8 mouse cellular contexts compared by ENCODE assay signal in the genomic region with DNA sequence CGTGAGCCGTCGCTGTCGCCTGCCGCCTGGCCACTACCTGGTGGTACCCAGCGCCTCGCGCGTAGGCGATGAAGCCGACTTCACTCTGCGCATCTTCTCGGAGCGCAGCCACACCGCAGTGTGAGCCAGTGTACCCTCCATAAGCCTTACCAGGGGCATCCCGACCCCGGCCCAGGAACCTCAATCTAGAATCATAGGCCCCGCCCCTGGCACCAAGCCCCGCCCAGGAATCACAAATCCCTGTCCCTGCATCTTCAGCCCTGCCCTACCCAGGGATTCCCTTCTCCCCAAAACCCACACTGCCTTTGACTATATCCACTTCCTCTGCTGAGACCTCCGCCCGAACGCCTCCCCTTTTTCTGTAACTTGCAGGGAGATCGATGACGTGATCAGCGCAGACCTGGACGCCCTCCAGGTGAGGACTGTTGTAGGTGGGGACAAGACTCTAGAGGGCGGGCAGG. TPM values are rescaled to one million over a fixed set of nuclear protein-coding genes. Genes with fewer than 3 reads are reported as not detected.
DNase-seq lines count a peak whose midpoint lies in the region; ATAC-seq and TF ChIP-seq lines count a peak whose summit lies in the region.

No protein-coding gene starts in this region.

- TF ChIP-seq CTCF in intestine, postnatal 0 days (IDR thresholded peaks at IDR 0.05; ENCODE audit: low read depth), result no peak

- H3K9ac ChIP-seq in intestine, postnatal 0 days (ENCODE audit: low read depth, low read length), result no peak overlapping the region

- ATAC-seq in cerebellum, adult (ENCODE audit: insufficient number of reproducible peaks, low FRiP score, low TSS enrichment), result peak; percentile 24; the same call in 1 of the 2 replicates
- ATAC-seq in megakaryocyte, adult 5-6 weeks (ENCODE audit: poor library complexity, severe bottlenecking), result no peak
- 0 out of 2 replicates have a peak, but pooled peaks have one; percentile 5 for ATAC-seq in intestine, postnatal 0 days

- peaks cover 49% of the 10 kb centered on the region for H3K4me1 ChIP-seq in megakaryocyte, embryonic 14.5 days
- H3K4me1 ChIP-seq in intestine, postnatal 0 days (replicated peaks; ENCODE audit: control insufficient read depth, insufficient read depth, low read length), result no peaks in the 10 kb centered on the region

- peak overlapping the region; percentile 64 for H3K4me3 ChIP-seq in megakaryocyte, embryonic 14.5 days (replicated peaks)
- peak overlapping the region; percentile 25 for H3K4me3 ChIP-seq in intestine, postnatal 0 days (ENCODE audit: low read depth, low read length)

- no peak overlapping the region for H3K27ac ChIP-seq in intestine, postnatal 0 days (ENCODE audit: low read depth, low read length)

- DNase-seq in cerebellum, adult 11 months, result no peak
- DNase-seq in retina, postnatal 1 day, result peak; percentile 37
- no peak for DNase-seq in embryo, embryonic 10 days (ENCODE audit: low spot score)
- DNase-seq in yolk sac, embryonic 10.5 days (ENCODE audit: low spot score), result no peak

- H3K4me2 ChIP-seq in intestine, postnatal 0 days (replicated peaks; ENCODE audit: low read depth), result peak overlapping the region; percentile 61

- 2% methylated on average over 22 of the region's 27 CpGs for WGBS in intestine, postnatal 0 days

- peaks cover 46% of the 10 kb centered on the region for H3K27me3 ChIP-seq in megakaryocyte, embryonic 14.5 days (replicated peaks)
- peaks cover 15% of the 10 kb centered on the region for H3K27me3 ChIP-seq in intestine, postnatal 0 days (replicated peaks; ENCODE audit: control insufficient read depth, insufficient read depth, low read length)

- H3K36me3 ChIP-seq in megakaryocyte, embryonic 14.5 days (replicated peaks; ENCODE audit: low read length), result peaks cover 49% of the 10 kb centered on the region
- H3K36me3 ChIP-seq in intestine, postnatal 0 days (ENCODE audit: control insufficient read depth, insufficient read depth), result peaks cover 24% of the 10 kb centered on the region

- H3K9me3 ChIP-seq in megakaryocyte, embryonic 14.5 days, result no peaks in the 10 kb centered on the region
- no peaks in the 10 kb centered on the region for H3K9me3 ChIP-seq in intestine, postnatal 0 days (ENCODE audit: control insufficient read depth)

RNA-seq across cellular contexts. Expression of gene Capn12, which starts 7.5 kb away (rescaled TPM):
- polyA plus RNA-seq in megakaryocyte, embryonic 14.5 days (2012; ENCODE audit: insufficient read depth, low replicate concordance), result 0.08 TPM in 1 of 2 replicates, not detected in the other
- total RNA-seq in megakaryocyte, adult 5-6 weeks (2015), result not detected in 2 replicates
- total RNA-seq in megakaryocyte, adult 5-6 weeks (2017), result not detected in 2 replicates
- polyA plus RNA-seq in intestine, postnatal 0 days (2015; fragmentation: Nextera tagmentation; extraction: Ambion mirVana), result 0.25 and 0.37 TPM in 2 replicates

RNA-seq across cellular contexts. Expression of gene Lgals7, which starts 25.1 kb away (rescaled TPM):
- polyA plus RNA-seq in megakaryocyte, embryonic 14.5 days (2012; ENCODE audit: insufficient read depth, low replicate concordance), result not detected in 2 replicates
- not detected in 2 replicates for total RNA-seq in megakaryocyte, adult 5-6 weeks (2015)
- total RNA-seq in megakaryocyte, adult 5-6 weeks (2017), result not detected in 2 replicates
- polyA plus RNA-seq in intestine, postnatal 0 days (2015; fragmentation: Nextera tagmentation; extraction: Ambion mirVana), result 1.0 and 2.0 TPM in 2 replicates

RNA-seq across cellular contexts. Expression of gene Lgals4, which starts 55.1 kb away (rescaled TPM):
- polyA plus RNA-seq in megakaryocyte, embryonic 14.5 days (2012; ENCODE audit: insufficient read depth, low replicate concordance), result 1.3 TPM in 1 of 2 replicates, not detected in the other
- 3.1 and 13.4 TPM in 2 replicates for total RNA-seq in megakaryocyte, adult 5-6 weeks (2015)
- total RNA-seq in megakaryocyte, adult 5-6 weeks (2017), result 5.2 and 5.9 TPM in 2 replicates
- polyA plus RNA-seq in intestine, postnatal 0 days (2015; fragmentation: Nextera tagmentation; extraction: Ambion mirVana), result 2,376 and 2,464 TPM in 2 replicates

Comparison
In these comparisons a context has a peak if more than half of its experiments do, and no peak if none do; other contexts are left out.
1. RNA of gene Lgals4, which starts 55.1 kb away (polyA plus RNA-seq): 2,376 to 2,464 TPM in intestine, postnatal 0 days; 1.3 TPM in megakaryocyte, embryonic 14.5 days; every median in the first group is over 1,000 times any median in the second.